Mouse (Mus musculus) hindbrain, postnatal 0 days (tissue): ENCODE measurements around the gene Serpinb1a. TPM values are rescaled to one million over a fixed set of nuclear protein-coding genes. Genes with fewer than 3 reads are reported as not detected.
"Not testable (repeated sequence)": the region's sequence is repeated elsewhere in the genome, so short reads cannot be mapped to it uniquely, and the experiment has no call there.

Source experiments
- ATAC-seq: fragments of 200-750 bp; cut with Nextera tagmentation; 2 replicates; pipeline ENCODE4 v1.8.0; 2017; ENCODE audit warnings: mild to moderate bottlenecking, moderate TSS enrichment, moderate library complexity
- DNase-seq: peaks from one replicate; pipeline ENCODE4 v3.0.0-alpha.2; 2015; ENCODE audit warnings: low spot score
- H3K27ac ChIP-seq: fragments of 300-500 bp; sonication (generic); 2 replicates; pipeline ENCODE4 v1.5.1; 2014; ENCODE audit warnings: mild to moderate bottlenecking
- H3K27me3 ChIP-seq: fragments of 300-500 bp; sonication (generic); 2 replicates; pipeline ENCODE4 v1.6.1; 2014; ENCODE audit warnings: low read length, mixed read lengths; ENCODE audit not compliant: insufficient read depth
- H3K36me3 ChIP-seq: fragments of 300-500 bp; sonication (generic); 2 replicates; pipeline ENCODE4 v1.6.1; 2014; ENCODE audit warnings: low read length, mixed read lengths; ENCODE audit not compliant: insufficient read depth
- H3K4me1 ChIP-seq: fragments of 300-500 bp; sonication (generic); 2 replicates; pipeline ENCODE4 v1.6.1; 2014; ENCODE audit warnings: antibody characterized with exemption, low read length, mixed read lengths; ENCODE audit not compliant: insufficient read depth
- H3K4me2 ChIP-seq: fragments of 300-500 bp; sonication (generic); 2 replicates; pipeline ENCODE4 v1.6.1; 2014; ENCODE audit warnings: low read depth, mild to moderate bottlenecking, low read length, moderate library complexity, mixed read lengths
- H3K4me3 ChIP-seq: fragments of 300-500 bp; sonication (generic); 2 replicates; pipeline ENCODE4 v1.5.1; 2014; ENCODE audit warnings: low read length
- H3K9ac ChIP-seq: fragments of 300-500 bp; sonication (generic); replicated peaks from 2 replicates; pipeline ENCODE4 v1.6.1; 2014; ENCODE audit warnings: mild to moderate bottlenecking, low read length, moderate library complexity, mixed read lengths
- H3K9me3 ChIP-seq: fragments of 300-500 bp; sonication (generic); 2 replicates; pipeline ENCODE4 v1.6.1; 2016; ENCODE audit warnings: low read length, mixed read lengths
- CTCF ChIP-seq: IDR thresholded peaks from 2 replicates; pipeline ENCODE4 v1.5.1; 2016; ENCODE audit warnings: antibody characterized with exemption, control low read depth, low read depth
- WGBS: fragments of 180-500 bp; shearing (Covaris S2); extraction: QIAGEN DNeasy Blood & Tissue Kit; methylation state at CpG from one replicate; pipeline ENCODE4 v1.1.7; 2014; 5-methylcytosine and 5-hydroxymethylcytosine counted together
- polyA plus RNA-seq: library from polyadenylated mRNA; unstranded; fragments of >200 nt; fragmentation: Nextera tagmentation; extraction: Ambion mirVana; gene quantifications from 2 replicates; pipeline ENCODE4 v1.2.1, GENCODE M21; 2015
- total RNA-seq: library from RNA; depleted of rRNA; stranded (reverse); fragments of >200 nt; gene quantifications from 2 replicates; pipeline ENCODE4 v1.2.3, GENCODE M21; 2014; rRNA removed

Serpinb1a gene
- total RNA-seq: 0.18 and 0.94 TPM in 2 replicates
- 4.4 and 5.0 TPM in 2 replicates for polyA plus RNA-seq

- no peak within 1 kb of the TSS for H3K27ac ChIP-seq
- no peak within 1 kb of the TSS for H3K4me3 ChIP-seq
- no peaks in the 10 kb centered on the region for H3K27me3 ChIP-seq
- no peak within 1 kb of the TSS for H3K4me2 ChIP-seq
- TF ChIP-seq CTCF: no peak
- no peaks in the 10 kb centered on the region for H3K9me3 ChIP-seq
- ATAC-seq (peak; percentile 41), DNase-seq (no peak)
- no peaks in the 10 kb centered on the region for H3K4me1 ChIP-seq
- WGBS: 63% methylated on average over 10 of the region's 10 CpGs
- H3K36me3 ChIP-seq: no peaks in the 10 kb centered on the region
- H3K9ac ChIP-seq: no peak within 1 kb of the TSS
Observed at GRCm38 (mm10) chr13:32850668-32851404, at the start of gene Serpinb1a. Gene Serpinb1a, minus strand, starts transcription at chr13:32851185.

- no peaks in the 10 kb centered on the region for H3K4me1 ChIP-seq
- peak; percentile 56 for DNase-seq
- H3K9me3 ChIP-seq: no peaks in the 10 kb centered on the region
- no peak overlapping the region for H3K27ac ChIP-seq
- ATAC-seq: 0 out of 2 replicates have a peak, but pooled peaks have one; percentile 41
- no peaks in the 10 kb centered on the region for H3K36me3 ChIP-seq
- H3K27me3 ChIP-seq: no peaks in the 10 kb centered on the region
- WGBS: 23% methylated on average over 2 of the region's 2 CpGs
- no peak overlapping the region for H3K4me2 ChIP-seq
- TF ChIP-seq CTCF: peak; percentile 64
- H3K4me3 ChIP-seq: no peak overlapping the region
- H3K9ac ChIP-seq: no peak overlapping the region
Observed at GRCm38 (mm10) chr13:32900639-32901038, 49.7 kb upstream of the Serpinb1a start.

- not testable (repeated sequence) for DNase-seq, H3K4me1 ChIP-seq, ATAC-seq, H3K27me3 ChIP-seq, H3K4me3 ChIP-seq, H3K27ac ChIP-seq, H3K9me3 ChIP-seq, H3K4me2 ChIP-seq, H3K36me3 ChIP-seq, H3K9ac ChIP-seq
- 86% methylated on average over 1 of the region's 2 CpGs for WGBS
Observed at GRCm38 (mm10) chr13:32899114-32899513, 48.1 kb upstream of the Serpinb1a start.

- WGBS: 92% methylated on average over 2 of the region's 2 CpGs
- TF ChIP-seq CTCF: no peak
Observed at GRCm38 (mm10) chr13:32898111-32898510, 47.1 kb upstream of the Serpinb1a start, which contains the start of gene Serpinb1c. Gene Serpinb1c, minus strand, starts transcription at chr13:32898211.

GRCm38 (mm10) chr13:32896931-32897330, 45.9 kb upstream of the Serpinb1a start:
- no peaks in the 10 kb centered on the region for H3K36me3 ChIP-seq
- WGBS: 76% methylated on average over 4 of the region's 4 CpGs
- no peak for TF ChIP-seq CTCF
- no peak overlapping the region for H3K4me3 ChIP-seq
- DNase-seq (no peak), ATAC-seq (no peak)
- H3K4me2 ChIP-seq: no peak overlapping the region
- H3K27me3 ChIP-seq: no peaks in the 10 kb centered on the region
- H3K27ac ChIP-seq: no peak overlapping the region
- H3K9ac ChIP-seq: no peak overlapping the region
- no peaks in the 10 kb centered on the region for H3K4me1 ChIP-seq
- no peaks in the 10 kb centered on the region for H3K9me3 ChIP-seq

More at GRCm38 (mm10) chr13:32898111-32898510, 47.1 kb upstream of the Serpinb1a start, which contains the start of gene Serpinb1c:
- DNase-seq (no peak), ATAC-seq (no peak)
- Histone ChIP-seq H3K27me3 (no peaks in the 10 kb centered on the region), H3K9ac (no peak within 1 kb of the TSS), H3K27ac (no peak within 1 kb of the TSS), H3K4me2 (no peak within 1 kb of the TSS), H3K36me3 (no peaks in the 10 kb centered on the region), H3K9me3 (no peaks in the 10 kb centered on the region), H3K4me3 (no peak within 1 kb of the TSS), H3K4me1 (no peaks in the 10 kb centered on the region)

- H3K36me3 ChIP-seq: no peaks in the 10 kb centered on the region
- DNase-seq: no peak
- no peaks in the 10 kb centered on the region for H3K27me3 ChIP-seq
- H3K9me3 ChIP-seq: no peaks in the 10 kb centered on the region
- H3K9ac ChIP-seq: no peak overlapping the region
- TF ChIP-seq CTCF: no peak
- H3K4me1 ChIP-seq: no peaks in the 10 kb centered on the region
- no peak for ATAC-seq
- no peak overlapping the region for H3K4me2 ChIP-seq
- no peak overlapping the region for H3K4me3 ChIP-seq
- no peak overlapping the region for H3K27ac ChIP-seq
Observed at GRCm38 (mm10) chr13:32884755-32885154, 33.8 kb upstream of the Serpinb1a start.

GRCm38 (mm10) chr13:32873862-32874261, 22.9 kb upstream of the Serpinb1a start:
- Histone ChIP-seq H3K4me2 (no peak overlapping the region), H3K4me3 (no peak overlapping the region), H3K9me3 (no peaks in the 10 kb centered on the region), H3K27me3 (no peaks in the 10 kb centered on the region), H3K4me1 (no peaks in the 10 kb centered on the region), H3K27ac (no peak overlapping the region), H3K9ac (no peak overlapping the region), H3K36me3 (no peaks in the 10 kb centered on the region)
- WGBS: 75% methylated on average over 1 of the region's 1 CpGs
- DNase-seq (no peak), ATAC-seq (no peak)
- no peak for TF ChIP-seq CTCF
